Mouse (Mus musculus): Measurements from ENCODE around the gene Ost4.

GRCm38 (mm10) chr5:30879347-30879943, 28.1 kb downstream of the Ost4 start:
- TF ChIP-seq GATA2 (IDR thresholded peaks at IDR 0.05; ENCODE audit: borderline replicate concordance, low read depth, low read length), result no peak
- no peak for TF ChIP-seq POLR2AphosphoS5 (IDR thresholded peaks at IDR 0.05; ENCODE audit: insufficient replicate concordance, low read depth, low read length)
- TF ChIP-seq CTCF (IDR thresholded peaks at IDR 0.05; ENCODE audit: low read depth, low read length), result no peak

All from G1E (cell line).